Mouse (Mus musculus) limb, embryonic 11.5 days (tissue): ENCODE measurements around the gene Apol7e. TPM values are rescaled to one million over a fixed set of nuclear protein-coding genes. Genes with fewer than 3 reads are reported as not detected.

ENCODE experiments used
- ATAC-seq: fragments of 200-750 bp; cut with Nextera tagmentation; 2 replicates; pipeline ENCODE4 v1.8.0; 2017; ENCODE audit warnings: low read depth; ENCODE audit not compliant: insufficient number of reproducible peaks, low FRiP score, low TSS enrichment
- DNase-seq: peaks from one replicate; pipeline ENCODE4 v3.0.0-alpha.2; 2015; ENCODE audit warnings: low spot score
- H3K27ac ChIP-seq: fragments of 300-500 bp; sonication (generic); replicated peaks from 2 replicates; pipeline ENCODE4 v1.5.1; 2014; ENCODE audit warnings: low read depth, mild to moderate bottlenecking, low read length
- H3K27me3 ChIP-seq: fragments of 300-500 bp; sonication (generic); 2 replicates; pipeline ENCODE4 v1.6.1; 2014; ENCODE audit warnings: mild to moderate bottlenecking, low read length, mixed read lengths; ENCODE audit not compliant: control insufficient read depth, insufficient read depth
- H3K36me3 ChIP-seq: fragments of 300-500 bp; sonication (generic); 2 replicates; pipeline ENCODE4 v1.6.1; 2014; ENCODE audit warnings: mild to moderate bottlenecking, low read length, moderate library complexity, mixed read lengths; ENCODE audit not compliant: control insufficient read depth, insufficient read depth
- H3K4me1 ChIP-seq: fragments of 300-500 bp; sonication (generic); 2 replicates; pipeline ENCODE4 v1.6.1; 2014; ENCODE audit warnings: low read length, mixed read lengths; ENCODE audit not compliant: control insufficient read depth, insufficient read depth
- H3K4me2 ChIP-seq: fragments of 300-500 bp; sonication (generic); 2 replicates; pipeline ENCODE4 v1.6.1; 2014; ENCODE audit warnings: low read depth, mild to moderate bottlenecking, moderate library complexity; ENCODE audit not compliant: severe bottlenecking
- H3K4me3 ChIP-seq: fragments of 300-500 bp; sonication (generic); 2 replicates; pipeline ENCODE4 v1.5.1; 2014; ENCODE audit warnings: low read depth, low read length
- H3K9ac ChIP-seq: fragments of 300-500 bp; sonication (generic); 2 replicates; pipeline ENCODE4 v1.6.1; 2014; ENCODE audit warnings: mild to moderate bottlenecking, low read length
- H3K9me3 ChIP-seq: fragments of 300-500 bp; sonication (generic); 2 replicates; pipeline ENCODE4 v1.6.1; 2016; ENCODE audit warnings: low read length; ENCODE audit not compliant: control insufficient read depth
- WGBS: fragments of 180-500 bp; shearing (Covaris S2); extraction: QIAGEN DNeasy Blood & Tissue Kit; methylation state at CpG from one replicate; pipeline ENCODE4 v1.1.7; 2014; 5-methylcytosine and 5-hydroxymethylcytosine counted together
- polyA plus RNA-seq: library from polyadenylated mRNA; unstranded; fragments of >200 nt; fragmentation: Nextera tagmentation; extraction: Ambion mirVana; gene quantifications from 2 replicates; pipeline ENCODE4 v1.2.1, GENCODE M21; 2014

The Apol7e gene
- polyA plus RNA-seq, 1 experiment from 2014 or later, result not detected

DNA sequence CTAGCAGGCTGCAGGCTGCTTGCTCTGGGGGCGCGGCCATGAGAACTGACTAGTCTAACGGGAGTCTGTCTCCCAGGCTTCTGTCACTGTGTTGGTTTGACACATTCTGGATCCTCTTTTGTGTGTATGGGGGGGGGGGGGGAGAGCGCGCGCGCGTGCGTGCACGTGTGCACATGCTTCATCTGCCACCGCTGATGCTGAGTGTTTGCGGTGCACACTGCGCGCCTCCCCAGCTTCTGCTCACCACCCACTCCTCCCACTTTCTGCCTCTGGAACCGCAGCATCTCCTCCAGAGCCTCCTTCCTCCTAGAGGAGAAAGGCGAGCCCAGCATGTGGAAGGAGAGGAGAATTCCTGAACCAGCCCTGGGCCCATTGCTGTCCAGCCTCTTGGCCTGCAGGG, 61.4 kb downstream of the Apol7e start:
- no peak for DNase-seq
- no peak for ATAC-seq
- Histone ChIP-seq H3K36me3 (peaks cover 19% of the 10 kb centered on the region; the same call in 1 of the 2 replicates), H3K27me3 (no peaks in the 10 kb centered on the region), H3K4me3 (no peak overlapping the region), H3K9me3 (no peaks in the 10 kb centered on the region), H3K27ac (no peak overlapping the region), H3K4me1 (no peaks in the 10 kb centered on the region), H3K9ac (no peak overlapping the region), H3K4me2 (no peak overlapping the region)
- 95% methylated on average over 15 of the region's 16 CpGs for WGBS

DNA sequence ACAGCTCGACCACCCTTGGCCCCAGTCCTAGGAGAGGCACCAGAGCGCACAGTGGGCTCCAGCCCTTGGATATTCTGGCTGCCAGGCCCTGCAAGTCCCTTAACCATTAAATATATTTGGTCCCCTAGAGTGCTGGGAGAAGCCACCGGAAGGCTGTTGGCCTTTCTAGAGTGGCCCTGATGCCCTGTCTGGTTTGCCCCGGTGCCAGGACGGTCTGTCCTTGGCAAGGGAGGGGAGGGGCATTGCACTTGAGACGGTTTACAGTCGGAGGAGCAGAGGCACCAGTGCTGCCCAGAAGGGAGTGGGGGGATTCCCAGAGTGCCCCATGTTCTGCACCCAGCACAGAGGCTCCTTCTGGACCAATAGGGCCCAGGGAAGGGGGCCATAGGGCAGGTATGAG, 62.4 kb downstream of the Apol7e start:
- 97% methylated on average over 7 of the region's 7 CpGs for WGBS
- no peak overlapping the region for H3K27ac ChIP-seq
- H3K4me2 ChIP-seq, result no peak overlapping the region
- H3K27me3 ChIP-seq, result no peaks in the 10 kb centered on the region
- ATAC-seq, result no peak
- no peak for DNase-seq
- H3K4me3 ChIP-seq, result no peak overlapping the region
- no peaks in the 10 kb centered on the region for H3K4me1 ChIP-seq
- H3K9ac ChIP-seq, result no peak overlapping the region
- peaks cover 19% of the 10 kb centered on the region; the same call in 1 of the 2 replicates for H3K36me3 ChIP-seq
- no peaks in the 10 kb centered on the region for H3K9me3 ChIP-seq

GRCm38 (mm10) chr15:77761561-77762380, 63.1 kb downstream of the Apol7e start:
- Histone ChIP-seq H3K27me3 (no peaks in the 10 kb centered on the region), H3K4me3 (no peak overlapping the region), H3K4me2 (no peak overlapping the region), H3K4me1 (no peaks in the 10 kb centered on the region), H3K9ac (no peak overlapping the region), H3K27ac (no peak overlapping the region), H3K36me3 (peaks cover 26% of the 10 kb centered on the region; the same call in 1 of the 2 replicates), H3K9me3 (no peaks in the 10 kb centered on the region)
- peak; percentile 65 for DNase-seq
- ATAC-seq, result no peak
- 76% methylated on average over 22 of the region's 22 CpGs for WGBS

- no peak overlapping the region for H3K4me3 ChIP-seq
- DNase-seq (no peak), ATAC-seq (no peak)
- H3K9ac ChIP-seq, result no peak overlapping the region
- H3K4me2 ChIP-seq, result no peak overlapping the region
- peaks cover 33% of the 10 kb centered on the region; the same call in 1 of the 2 replicates for H3K36me3 ChIP-seq
- H3K4me1 ChIP-seq, result no peaks in the 10 kb centered on the region
- H3K27ac ChIP-seq, result no peak overlapping the region
- H3K9me3 ChIP-seq, result no peaks in the 10 kb centered on the region
- no peaks in the 10 kb centered on the region for H3K27me3 ChIP-seq
- 91% methylated on average over 16 of the region's 16 CpGs for WGBS
These were observed 64.4 kb downstream of the Apol7e start for GRCm38 (mm10) chr15:77763050-77763449.

- Histone ChIP-seq H3K4me3 (no peak overlapping the region), H3K27ac (no peak overlapping the region), H3K9me3 (no peaks in the 10 kb centered on the region), H3K4me2 (no peak overlapping the region), H3K9ac (no peak overlapping the region), H3K4me1 (no peaks in the 10 kb centered on the region), H3K36me3 (peaks cover 34% of the 10 kb centered on the region; the same call in 1 of the 2 replicates), H3K27me3 (no peaks in the 10 kb centered on the region)
- 95% methylated on average over 11 of the region's 11 CpGs for WGBS
- no peak for ATAC-seq
- no peak for DNase-seq
These were observed 65.0 kb downstream of the Apol7e start for GRCm38 (mm10) chr15:77763702-77764101.

DNA sequence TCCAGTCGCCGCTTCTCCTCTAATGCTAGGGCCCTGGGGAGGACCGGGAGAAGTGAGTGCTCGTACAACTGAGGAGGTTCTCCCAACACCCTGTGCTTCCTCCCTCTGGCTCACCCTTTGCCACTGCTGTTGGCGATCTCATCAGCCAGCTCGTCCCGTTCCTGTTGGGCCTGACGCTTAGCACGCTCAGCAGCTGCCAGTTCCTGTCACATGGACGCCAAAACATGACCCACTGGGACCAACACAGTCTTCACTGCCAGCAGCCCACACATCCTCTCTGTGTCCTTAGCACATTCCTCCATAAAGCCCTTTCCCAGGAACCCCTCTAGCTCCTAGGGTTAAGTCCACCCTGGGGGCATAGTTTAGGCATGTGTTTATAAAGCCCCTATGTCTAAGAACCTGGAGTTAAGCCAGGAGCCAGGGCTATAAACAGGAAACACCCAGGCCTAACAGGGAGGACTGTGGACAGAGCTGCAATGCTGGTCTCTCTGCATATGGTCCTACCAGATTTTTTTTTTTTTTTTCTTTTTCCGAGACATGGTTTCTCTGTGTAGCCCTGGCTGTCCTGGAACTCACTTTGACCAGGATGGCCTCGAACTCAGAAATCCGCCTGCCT, 65.8 kb downstream of the Apol7e start:
- ATAC-seq (no peak), DNase-seq (no peak)
- H3K4me1 ChIP-seq, result no peaks in the 10 kb centered on the region
- no peak overlapping the region for H3K4me3 ChIP-seq
- no peaks in the 10 kb centered on the region for H3K9me3 ChIP-seq
- no peak overlapping the region for H3K4me2 ChIP-seq
- H3K27me3 ChIP-seq, result no peaks in the 10 kb centered on the region
- peaks cover 42% of the 10 kb centered on the region for H3K36me3 ChIP-seq
- 89% methylated on average over 13 of the region's 13 CpGs for WGBS
- H3K9ac ChIP-seq, result no peak overlapping the region
- no peak overlapping the region for H3K27ac ChIP-seq

- WGBS, result 94% methylated on average over 16 of the region's 16 CpGs
- H3K27ac ChIP-seq, result no peak overlapping the region
These were observed 66.9 kb downstream of the Apol7e start for GRCm38 (mm10) chr15:77765484-77766093.

GRCm38 (mm10) chr15:77766981-77767380, 68.3 kb downstream of the Apol7e start:
- H3K27me3 ChIP-seq, result no peaks in the 10 kb centered on the region
- H3K4me3 ChIP-seq, result no peak overlapping the region
- no peaks in the 10 kb centered on the region for H3K9me3 ChIP-seq
- peaks cover 49% of the 10 kb centered on the region for H3K36me3 ChIP-seq
- H3K4me2 ChIP-seq, result no peak overlapping the region
- 90% methylated on average over 11 of the region's 11 CpGs for WGBS
- ATAC-seq, result no peak
- no peak overlapping the region for H3K27ac ChIP-seq
- H3K4me1 ChIP-seq, result no peaks in the 10 kb centered on the region
- no peak overlapping the region for H3K9ac ChIP-seq
- DNase-seq, result no peak

More at GRCm38 (mm10) chr15:77765484-77766093, 66.9 kb downstream of the Apol7e start:
- Histone ChIP-seq H3K9ac (no peak overlapping the region), H3K4me3 (no peak overlapping the region), H3K4me2 (no peak overlapping the region), H3K9me3 (no peaks in the 10 kb centered on the region), H3K4me1 (no peaks in the 10 kb centered on the region), H3K36me3 (peaks cover 46% of the 10 kb centered on the region), H3K27me3 (no peaks in the 10 kb centered on the region)
- DNase-seq, result no peak
- no peak for ATAC-seq
